Mouse (Mus musculus) fibroblast of lung, adult 2 months (primary cell): ENCODE data around the gene Kcnmb2.
A peak's percentile ranks its signal among the peaks of the same experiment; 100 is the strongest.

Source experiments
- DNase-seq: peaks from one replicate; pipeline ENCODE4 v3.0.0-alpha.2; 2011; ENCODE audit warnings: low read depth

Gene Kcnmb2

DNA sequence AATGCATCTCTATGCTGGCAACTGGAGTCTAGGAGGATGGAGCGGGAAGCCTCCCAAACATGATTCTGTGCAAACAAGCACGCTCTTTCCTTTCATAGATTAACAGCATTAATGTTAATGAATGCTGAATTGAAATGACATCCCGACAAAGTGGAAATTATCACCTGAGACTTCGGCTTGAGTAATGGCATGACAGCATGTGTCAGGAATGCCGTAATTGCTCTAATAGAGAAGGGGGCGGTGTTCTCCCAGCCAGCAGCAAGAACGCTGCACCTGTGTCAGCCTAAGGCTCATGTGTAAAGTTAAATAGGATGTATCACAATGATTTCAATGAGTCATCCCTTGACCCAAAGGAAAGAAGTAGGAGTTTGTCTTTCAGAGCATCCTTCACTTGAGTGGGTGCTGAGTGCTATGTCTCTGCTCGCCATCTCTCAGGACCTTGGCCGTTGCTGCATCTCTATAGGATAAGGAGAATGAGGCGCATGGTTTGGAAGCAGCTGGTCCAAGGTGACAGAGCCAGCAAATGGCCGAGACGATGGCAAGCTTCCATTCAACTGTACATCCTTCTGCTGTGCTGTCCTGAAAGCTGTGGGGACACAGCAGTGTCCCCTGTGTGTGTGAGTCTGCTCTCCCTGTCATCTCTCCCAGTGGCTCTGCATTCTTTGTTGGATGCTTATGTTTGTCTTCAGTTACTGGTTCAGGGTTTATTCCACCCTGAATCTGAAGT lies 110.1 kb downstream of the Kcnmb2 start:
- DNase-seq: no peak

GRCm38 (mm10) chr3:32020981-32021380 lies 118.7 kb downstream of the Kcnmb2 start:
- peak; percentile 5 for DNase-seq

- no peak for DNase-seq
Observed at GRCm38 (mm10) chr3:32029375-32030050, 127.2 kb downstream of the Kcnmb2 start.

DNA sequence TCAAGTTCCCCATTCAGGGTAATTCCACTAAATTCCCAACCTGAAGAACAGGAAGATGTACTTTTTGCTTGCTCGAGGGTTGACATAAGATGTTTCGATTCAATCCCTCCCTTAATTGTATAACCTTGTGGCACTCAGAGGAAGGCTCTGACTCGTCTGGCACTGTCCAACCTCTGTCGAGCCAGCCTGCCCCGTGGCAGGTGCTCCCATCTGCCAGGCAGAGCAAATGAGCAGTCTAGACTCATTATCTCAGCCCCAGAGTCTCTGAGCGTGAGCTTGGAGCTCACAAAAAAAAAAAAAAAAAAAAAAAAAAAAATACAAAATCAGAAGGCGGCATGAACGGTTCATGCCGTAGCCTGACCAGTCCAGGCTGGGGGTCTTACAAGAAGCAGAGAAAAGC lies 130.1 kb downstream of the Kcnmb2 start:
- no peak for DNase-seq

- DNase-seq: no peak
Observed at GRCm38 (mm10) chr3:32043814-32044213, 141.5 kb downstream of the Kcnmb2 start.

DNA sequence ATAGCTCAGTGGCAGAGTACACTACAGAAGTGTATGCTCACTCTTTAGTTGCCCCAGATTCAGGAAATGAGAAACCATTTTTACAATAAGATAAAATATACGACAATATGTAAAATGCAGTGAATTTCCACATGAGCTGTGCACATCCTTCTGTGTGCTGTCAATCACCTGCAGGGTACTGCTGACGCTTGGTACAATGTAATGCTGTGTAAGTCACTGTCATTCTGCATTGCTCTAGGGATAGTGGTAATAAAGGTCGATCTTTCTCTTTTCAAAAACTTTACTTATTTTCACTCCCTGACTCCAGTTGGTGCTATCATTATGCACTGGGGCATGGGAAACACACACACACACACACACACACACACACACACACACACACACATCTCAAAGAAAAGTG lies 146.5 kb downstream of the Kcnmb2 start:
- no peak for DNase-seq

- no peak for DNase-seq
Observed at GRCm38 (mm10) chr3:32052596-32052995, 150.3 kb downstream of the Kcnmb2 start.

DNA sequence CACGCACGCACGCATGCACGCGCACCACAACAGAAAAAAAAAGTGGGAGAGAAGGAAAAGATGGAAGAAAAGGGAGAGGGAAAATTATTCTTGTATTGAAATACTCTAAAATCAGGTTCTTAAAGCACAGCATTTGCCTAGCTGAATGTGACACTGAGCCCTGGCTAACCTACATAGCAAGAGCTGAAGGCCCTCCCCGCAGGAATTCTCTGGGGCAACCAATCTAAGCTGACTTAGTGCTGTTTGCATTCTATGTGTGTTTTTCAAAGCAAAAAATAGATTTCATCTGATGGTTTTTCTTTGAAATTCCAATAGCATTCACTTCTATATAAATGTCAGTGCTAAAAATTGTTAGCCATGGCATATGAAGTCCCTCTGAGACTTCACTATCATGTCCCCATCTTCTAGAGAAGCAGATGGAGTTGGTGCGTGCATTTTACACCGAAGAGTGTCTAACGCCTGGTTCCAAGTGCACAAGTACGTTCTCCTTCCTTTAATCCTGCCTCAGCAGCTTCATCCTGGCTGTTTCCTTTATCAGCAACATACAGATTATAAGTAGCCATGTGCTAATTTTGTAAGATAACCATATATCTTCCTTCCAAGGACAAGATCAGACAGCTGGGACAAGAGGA lies 151.4 kb downstream of the Kcnmb2 start:
- DNase-seq: no peak

- DNase-seq: no peak
Observed at GRCm38 (mm10) chr3:32059888-32060656, 157.8 kb downstream of the Kcnmb2 start.

GRCm38 (mm10) chr3:32062685-32063084 lies 160.4 kb downstream of the Kcnmb2 start:
- DNase-seq: no peak

GRCm38 (mm10) chr3:32063312-32063711 lies 161.0 kb downstream of the Kcnmb2 start:
- no peak for DNase-seq

GRCm38 (mm10) chr3:32067004-32067935 lies 165.0 kb downstream of the Kcnmb2 start:
- no peak for DNase-seq

DNA sequence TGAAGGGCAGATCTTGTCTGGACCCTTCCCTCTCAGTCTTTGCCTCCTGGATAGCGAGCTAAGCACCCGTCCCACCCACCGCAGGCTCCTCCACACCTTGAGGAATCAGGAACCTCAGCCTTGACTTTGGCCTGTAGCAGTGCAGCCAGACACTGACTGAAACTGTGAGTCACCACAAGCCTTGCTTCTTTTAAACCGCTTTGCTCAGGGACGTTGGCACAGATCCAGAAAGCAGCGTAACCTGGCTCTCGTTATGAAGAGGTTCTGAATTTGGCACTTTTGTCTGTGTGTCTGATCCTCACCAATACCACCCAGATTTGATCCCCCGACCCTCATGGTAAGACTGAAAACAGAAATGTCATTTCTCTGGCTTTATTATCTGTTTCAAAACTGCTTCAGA lies 171.6 kb downstream of the Kcnmb2 start:
- no peak for DNase-seq

GRCm38 (mm10) chr3:32088762-32089161 lies 186.5 kb downstream of the Kcnmb2 start:
- DNase-seq: no peak

GRCm38 (mm10) chr3:32101391-32101790 lies 199.1 kb downstream of the Kcnmb2 start:
- no peak for DNase-seq

- DNase-seq: no peak
Observed at GRCm38 (mm10) chr3:32119851-32120250, 217.5 kb downstream of the Kcnmb2 start.

DNA sequence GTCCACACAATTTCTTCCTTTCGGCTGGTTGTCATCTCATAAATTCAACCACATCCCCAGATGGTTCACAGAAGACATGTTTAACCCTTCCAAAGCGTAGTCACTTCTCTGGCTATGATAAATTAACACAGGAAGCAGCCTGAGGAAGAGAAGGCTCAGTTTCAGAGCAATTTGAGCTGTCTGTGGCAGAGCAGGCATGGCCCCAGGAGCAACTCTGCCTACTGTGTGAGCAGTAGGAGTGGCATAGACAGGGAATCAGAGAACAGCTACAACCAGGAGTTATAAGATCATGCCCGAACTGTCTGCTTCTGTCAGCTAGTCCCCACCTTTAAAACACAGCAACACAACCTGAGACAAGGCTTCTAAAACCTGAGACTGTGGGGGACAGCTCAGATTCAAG lies 219.4 kb downstream of the Kcnmb2 start:
- DNase-seq: no peak

DNA sequence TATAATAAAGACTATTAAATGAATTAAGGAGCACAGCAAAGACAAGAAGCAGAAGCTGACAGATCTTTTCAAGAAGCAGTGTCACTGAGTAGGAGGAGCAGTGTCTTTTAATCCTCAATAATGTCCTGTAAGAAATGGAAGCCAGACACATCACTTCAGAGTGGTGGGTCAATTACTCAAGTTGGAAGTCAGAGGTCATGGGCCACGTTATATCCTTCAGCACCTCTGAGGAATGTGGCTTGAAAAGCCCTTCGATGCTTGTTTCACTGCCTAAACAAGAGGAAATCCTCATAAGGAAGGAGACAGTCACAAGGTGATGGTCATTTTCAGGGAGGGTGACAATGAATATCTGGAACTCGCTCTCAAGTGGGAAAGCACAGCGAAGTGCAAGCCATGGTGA lies 223.1 kb downstream of the Kcnmb2 start:
- DNase-seq: no peak

- DNase-seq: no peak
Observed at GRCm38 (mm10) chr3:32128391-32128790, 226.1 kb downstream of the Kcnmb2 start.

DNA sequence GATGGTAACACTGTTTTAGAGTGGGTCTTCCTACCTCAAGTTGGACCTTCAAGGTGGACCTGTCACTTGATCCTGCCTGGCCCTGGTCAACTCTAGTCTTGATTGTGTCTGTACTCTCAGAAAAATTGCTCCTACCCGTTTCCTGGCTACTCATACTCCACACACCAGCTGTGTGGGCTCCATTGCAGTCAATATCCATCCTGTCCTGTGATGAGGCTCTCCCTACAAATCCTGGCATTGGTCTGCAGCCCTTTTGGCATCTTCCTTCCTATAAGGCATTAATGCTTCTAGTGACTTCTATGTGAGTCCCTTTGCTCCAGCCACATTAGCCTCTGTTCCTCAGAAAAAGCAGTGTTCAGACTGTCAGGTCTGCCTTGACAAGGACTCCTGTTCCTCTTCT lies 228.4 kb downstream of the Kcnmb2 start:
- no peak for DNase-seq

DNA sequence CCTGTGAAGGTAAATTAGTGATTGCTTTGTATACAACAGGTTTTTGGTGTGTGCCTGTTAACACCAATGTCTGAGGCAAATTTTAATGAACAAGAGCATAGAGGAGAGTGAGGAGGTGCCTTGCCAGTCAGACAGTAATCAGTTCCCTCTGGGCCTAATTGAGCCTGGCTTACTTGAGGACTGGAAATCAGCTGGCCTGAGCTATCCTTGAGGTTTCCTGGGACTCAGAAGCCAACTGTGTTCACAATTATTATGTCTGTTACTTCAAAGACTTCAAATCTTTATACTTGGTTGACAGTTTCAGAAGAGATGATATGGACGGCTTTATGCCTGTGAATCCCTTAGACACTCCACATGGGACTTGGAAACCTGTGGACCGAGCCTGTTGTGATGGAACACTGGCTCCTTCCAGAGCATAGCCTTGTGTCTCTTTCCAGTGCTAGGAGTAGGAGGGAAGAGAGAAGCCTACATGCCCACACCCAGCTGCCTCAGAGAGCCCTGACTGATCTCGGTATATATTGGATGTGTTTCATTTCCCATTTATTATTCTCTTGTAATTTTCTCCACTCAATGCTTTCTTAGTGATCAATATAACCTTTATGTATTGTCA lies 230.2 kb downstream of the Kcnmb2 start:
- no peak for DNase-seq
